Mouse (Mus musculus): ENCODE measurements around the gene Srrd. TPM values are rescaled to one million over a fixed set of nuclear protein-coding genes. Genes with fewer than 3 reads are reported as not detected.
A peak's percentile ranks its signal among the peaks of the same experiment; 100 is the strongest.

Gene Srrd
- total and polyA plus RNA-seq, 3 experiments = 22.3 to 31.7 (median 27.1) TPM

DNA sequence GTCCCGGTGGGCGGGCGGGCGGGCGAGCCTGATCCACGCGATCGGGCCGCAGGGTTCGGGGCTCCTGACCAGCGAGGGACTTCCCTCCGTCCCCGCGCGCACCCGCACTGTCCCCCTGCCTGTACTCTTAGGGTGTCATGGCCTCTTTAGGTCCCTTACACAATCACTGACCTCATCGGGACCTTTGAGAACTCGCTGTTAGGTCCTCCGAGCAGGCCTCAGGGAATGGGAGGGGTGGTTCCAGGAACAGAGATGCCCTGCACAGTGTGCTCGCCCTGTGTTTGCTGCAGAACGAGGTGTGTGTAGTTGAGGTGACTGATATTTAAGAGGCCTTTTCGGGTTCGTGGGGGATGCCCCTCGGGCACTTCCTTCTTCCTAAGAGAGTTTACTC, 360 bp upstream of the Srrd start:
- dilution Hi-C loops (cut with MboI; ENCODE audit: extremely low pct_ligation_motif_present, extremely low pct_unique_long_range_greater_than_20kb, low sequenced_read_pairs) = no loop called here
- H3K9me3 ChIP-seq (replicated peaks; ENCODE audit: low read length) = no peaks in the 10 kb centered on the region
- H3K4me3 ChIP-seq (replicated peaks in 1 of 3; ENCODE audit: low read depth in 2 of 3, low read length in 2 of 3, poor library complexity in 1 of 3) = peak overlapping the region; percentile 98 to 100 (median 99)
- peaks cover 7% of the 10 kb centered on the region for H3K79me2 ChIP-seq (replicated peaks; ENCODE audit: control insufficient read depth, extremely low read depth, insufficient read depth, poor library complexity, severe bottlenecking)
- H3K36me3 ChIP-seq (replicated peaks in 1 of 2; ENCODE audit: control insufficient read depth in 1 of 2, insufficient read depth in 1 of 2, low read length in 1 of 2) = peaks cover 22 to 62% of the 10 kb centered on the region in 2 experiments
- H3K4me1 ChIP-seq (ENCODE audit: control insufficient read depth in 1 of 2, insufficient read depth in 2 of 2) = peaks cover 4 to 42% of the 10 kb centered on the region in 2 experiments; a peak in 2 of 4 replicates
- peak; percentile 45 for DNase-seq (ENCODE audit: extremely low read depth)
- peak overlapping the region; percentile 68 for H3K9ac ChIP-seq (ENCODE audit: insufficient read depth, low read depth)
- no peaks in the 10 kb centered on the region for H3K27me3 ChIP-seq (replicated peaks)
- in situ Hi-C loops (cut with MboI; ENCODE audit: low pct_ligation_motif_present, low pct_unique_long_range_greater_than_20kb, low sequenced_read_pairs) = no loop called here
- peak overlapping the region; percentile 12 for H3K4me2 ChIP-seq (ENCODE audit: insufficient read depth, low read depth, poor library complexity, severe bottlenecking)
- no peak for TF ChIP-seq ZMIZ1 (IDR thresholded peaks at IDR 0.05; ENCODE audit: low read depth, low read length)
- no peak for TF ChIP-seq MXI1 (IDR thresholded peaks at IDR 0.05; ENCODE audit: low read depth, low read length)
- H3K27ac ChIP-seq (ENCODE audit: insufficient read depth, low read depth) = no peak overlapping the region

- Histone ChIP-seq H3K4me3 (replicated peaks in 1 of 3; ENCODE audit: low read depth in 2 of 3, low read length in 2 of 3, poor library complexity in 1 of 3) (no peak overlapping the region), H3K9ac (ENCODE audit: insufficient read depth, low read depth) (no peak overlapping the region), H3K9me3 (replicated peaks; ENCODE audit: low read length) (no peaks in the 10 kb centered on the region), H3K79me2 (replicated peaks; ENCODE audit: control insufficient read depth, extremely low read depth, insufficient read depth, poor library complexity, severe bottlenecking) (peaks cover 7% of the 10 kb centered on the region), H3K27me3 (replicated peaks) (no peaks in the 10 kb centered on the region), H3K4me2 (ENCODE audit: insufficient read depth, low read depth, poor library complexity, severe bottlenecking) (no peak overlapping the region), H3K4me1 (ENCODE audit: control insufficient read depth in 1 of 2, insufficient read depth in 2 of 2) (peaks cover 4 to 25% of the 10 kb centered on the region in 2 experiments; a peak in 2 of 4 replicates), H3K27ac (ENCODE audit: insufficient read depth, low read depth) (no peak overlapping the region), H3K36me3 (replicated peaks in 1 of 2; ENCODE audit: control insufficient read depth in 1 of 2, insufficient read depth in 1 of 2, low read length in 1 of 2) (peaks cover 52 to 66% of the 10 kb centered on the region in 2 experiments)
- no peak for DNase-seq (ENCODE audit: extremely low read depth)
- TF ChIP-seq ZNF384 (IDR thresholded peaks at IDR 0.05; ENCODE audit: low read depth, low read length) = peak; percentile 42; the same call in 1 of the 2 replicates
- TF ChIP-seq ELF1 (IDR thresholded peaks at IDR 0.05; ENCODE audit: low read depth, low read length) = no peak
- TF ChIP-seq CTCF (conservative IDR thresholded peaks at IDR 0.05 in 1 of 2, IDR thresholded peaks at IDR 0.05 in 1 of 2; ENCODE audit: low read depth in 2 of 2, low read length in 2 of 2) = 0 out of 4 replicates have a peak, but pooled peaks of 1 of the 2 experiments have one; percentile 0
- TF ChIP-seq SMC3 (IDR thresholded peaks at IDR 0.05; ENCODE audit: low read depth, low read length) = no peak
- dilution Hi-C loops (cut with MboI; ENCODE audit: extremely low pct_ligation_motif_present, extremely low pct_unique_long_range_greater_than_20kb, low sequenced_read_pairs) (no loop called here), in situ Hi-C loops (cut with MboI; ENCODE audit: low pct_ligation_motif_present, low pct_unique_long_range_greater_than_20kb, low sequenced_read_pairs) (no loop called here)
Measured at GRCm38 (mm10) chr5:112339215-112339614, 3.6 kb downstream of the Srrd start.

- in situ Hi-C loops (cut with MboI; ENCODE audit: low pct_ligation_motif_present, low pct_unique_long_range_greater_than_20kb, low sequenced_read_pairs) (no loop called here), dilution Hi-C loops (cut with MboI; ENCODE audit: extremely low pct_ligation_motif_present, extremely low pct_unique_long_range_greater_than_20kb, low sequenced_read_pairs) (no loop called here)
- no peak overlapping the region for H3K9ac ChIP-seq (ENCODE audit: insufficient read depth, low read depth)
- no peak for TF ChIP-seq TBP (conservative IDR thresholded peaks at IDR 0.05; ENCODE audit: low read depth, low read length)
- TF ChIP-seq IRF4 (IDR thresholded peaks at IDR 0.05; ENCODE audit: low read depth, low read length) = no peak
- TF ChIP-seq USF1 (IDR thresholded peaks at IDR 0.05; ENCODE audit: low read depth, low read length) = no peak
- TF ChIP-seq RAD21 (IDR thresholded peaks at IDR 0.05; ENCODE audit: low read depth, low read length) = no peak
- no peak for TF ChIP-seq ZNF384 (IDR thresholded peaks at IDR 0.05; ENCODE audit: low read depth, low read length)
- no peak for TF ChIP-seq PAX5 (IDR thresholded peaks at IDR 0.05; ENCODE audit: low read length)
- no peak for TF ChIP-seq KAT2A (IDR thresholded peaks at IDR 0.05; ENCODE audit: insufficient replicate concordance, low read length)
- no peak for TF ChIP-seq ETS1 (conservative IDR thresholded peaks at IDR 0.05; ENCODE audit: low read depth, low read length)
- no peak for TF ChIP-seq MAX (IDR thresholded peaks at IDR 0.05; ENCODE audit: low read length)
- no peak for TF ChIP-seq E2F4 (IDR thresholded peaks at IDR 0.05; ENCODE audit: insufficient replicate concordance, low read depth, low read length)
- no peak for TF ChIP-seq ZKSCAN1 (IDR thresholded peaks at IDR 0.05; ENCODE audit: borderline replicate concordance, low read depth, low read length)
- TF ChIP-seq BHLHE40 (IDR thresholded peaks at IDR 0.05; ENCODE audit: low read depth, low read length) = no peak
- no peak for TF ChIP-seq MEF2A (IDR thresholded peaks at IDR 0.05; ENCODE audit: borderline replicate concordance, low read depth, low read length)
- no peak for TF ChIP-seq ZMIZ1 (IDR thresholded peaks at IDR 0.05; ENCODE audit: low read depth, low read length)
- TF ChIP-seq TCF12 (IDR thresholded peaks at IDR 0.05; ENCODE audit: low read depth, low read length) = no peak
- TF ChIP-seq MXI1 (IDR thresholded peaks at IDR 0.05; ENCODE audit: low read depth, low read length) = no peak
- no peak for TF ChIP-seq ELF1 (IDR thresholded peaks at IDR 0.05; ENCODE audit: low read depth, low read length)
- H3K36me3 ChIP-seq (replicated peaks in 1 of 2; ENCODE audit: control insufficient read depth in 1 of 2, insufficient read depth in 1 of 2, low read length in 1 of 2) = peaks cover 74 to 88% of the 10 kb centered on the region in 2 experiments
- H3K4me1 ChIP-seq (ENCODE audit: control insufficient read depth in 1 of 2, insufficient read depth in 2 of 2) = peaks cover 2 to 13% of the 10 kb centered on the region in 2 experiments; a peak in 2 of 4 replicates
- H3K9me3 ChIP-seq (replicated peaks; ENCODE audit: low read length) = no peaks in the 10 kb centered on the region
- H3K4me3 ChIP-seq (replicated peaks in 1 of 3; ENCODE audit: low read depth in 2 of 3, low read length in 2 of 3, poor library complexity in 1 of 3) = no peak overlapping the region
- no peak for DNase-seq (ENCODE audit: extremely low read depth)
- no peaks in the 10 kb centered on the region for H3K27me3 ChIP-seq (replicated peaks)
- H3K79me2 ChIP-seq (replicated peaks; ENCODE audit: control insufficient read depth, extremely low read depth, insufficient read depth, poor library complexity, severe bottlenecking) = no peaks in the 10 kb centered on the region; the same call in 1 of the 2 replicates
- H3K27ac ChIP-seq (ENCODE audit: insufficient read depth, low read depth) = no peak overlapping the region
- H3K4me2 ChIP-seq (ENCODE audit: insufficient read depth, low read depth, poor library complexity, severe bottlenecking) = no peak overlapping the region
Measured at GRCm38 (mm10) chr5:112337004-112337403, 5.8 kb downstream of the Srrd start.
